Mouse (Mus musculus) embryo, embryonic 11.5 days (tissue): ENCODE measurements around the gene Mmp2.

Experiments used
- DNase-seq: peaks from one replicate; pipeline ENCODE4 v3.0.0-alpha.2; 2012; ENCODE audit warnings: low read depth, low spot score

Gene Mmp2

DNA sequence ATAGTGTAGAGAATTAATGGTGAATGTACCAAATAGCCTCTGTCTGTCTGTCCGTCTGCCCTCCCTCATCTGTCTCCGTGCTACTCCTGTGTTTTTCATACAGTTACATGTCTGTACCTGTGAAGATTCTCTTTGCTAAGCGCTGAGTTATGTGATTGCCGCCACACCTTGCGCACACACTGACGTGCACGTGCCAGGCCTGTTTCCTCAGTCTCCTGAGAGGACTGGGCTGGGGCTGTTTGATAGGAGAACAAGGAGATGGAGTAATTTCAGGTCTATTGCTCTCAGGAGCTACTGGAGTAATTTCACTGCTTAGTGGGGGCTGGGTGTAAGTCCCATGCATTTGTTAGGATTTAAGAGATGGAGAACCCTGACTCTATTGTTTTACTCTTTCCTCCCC, 68.0 kb downstream of the Mmp2 start:
- DNase-seq = no peak

DNA sequence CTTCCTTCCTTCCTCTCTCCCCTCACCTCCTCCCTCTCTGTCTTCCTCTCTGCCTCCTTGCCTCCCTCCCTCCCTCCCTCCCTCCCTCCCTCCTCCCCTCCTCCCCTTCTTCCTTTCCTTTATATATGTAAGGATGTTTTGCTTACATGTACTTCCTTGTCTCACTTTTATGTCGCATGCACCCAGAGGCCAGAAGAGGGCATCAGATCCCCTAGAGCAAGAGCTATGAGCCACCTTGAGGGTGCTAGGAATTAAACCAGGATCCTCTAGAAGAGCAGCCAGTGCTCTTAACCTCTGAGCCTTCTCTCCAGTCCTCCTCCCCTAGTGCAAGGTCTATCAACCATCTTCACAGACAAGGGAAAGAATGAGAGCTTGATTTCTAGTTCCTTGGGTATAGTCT, 69.0 kb downstream of the Mmp2 start:
- DNase-seq = no peak

GRCm38 (mm10) chr8:92896611-92897010, 69.5 kb downstream of the Mmp2 start:
- no peak for DNase-seq

DNA sequence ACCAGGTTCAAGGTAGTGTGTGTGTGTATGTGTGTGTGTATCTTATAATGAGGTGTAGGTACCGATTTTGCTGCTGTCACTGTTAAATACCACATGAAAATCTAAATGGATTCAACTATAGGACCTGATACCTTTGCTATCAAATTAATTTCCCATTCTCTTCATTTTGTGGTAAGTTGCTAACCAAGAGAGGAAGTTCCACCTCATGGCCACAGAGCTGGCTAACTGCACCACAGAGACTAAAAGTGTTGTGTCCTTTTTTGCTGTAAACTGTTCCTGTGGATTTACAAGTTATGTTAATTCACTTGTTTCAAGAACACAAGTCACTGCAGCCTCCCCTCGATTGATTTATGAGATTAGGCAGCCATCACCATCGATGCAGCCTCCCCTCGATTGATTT, 70.7 kb downstream of the Mmp2 start:
- no peak for DNase-seq

DNA sequence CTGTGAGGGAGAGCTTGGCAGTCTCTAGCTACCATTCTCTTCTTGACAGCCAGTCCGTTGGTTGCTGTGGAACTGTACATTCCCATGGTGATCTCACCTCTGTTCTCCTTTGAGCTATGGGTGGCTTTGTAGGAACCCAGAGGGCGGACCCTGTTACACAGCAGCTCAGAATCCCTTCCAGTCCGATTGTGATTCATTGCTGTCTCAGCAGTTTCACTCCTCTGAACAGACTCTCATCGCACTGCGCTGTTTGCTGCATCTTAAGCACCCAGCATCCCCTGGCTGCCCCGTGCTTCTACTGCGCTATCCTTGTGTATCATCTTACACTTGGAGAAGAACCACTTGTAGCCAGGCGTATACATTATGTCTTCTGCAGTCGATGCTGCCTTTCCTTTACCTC, 72.5 kb downstream of the Mmp2 start:
- DNase-seq = no peak

DNA sequence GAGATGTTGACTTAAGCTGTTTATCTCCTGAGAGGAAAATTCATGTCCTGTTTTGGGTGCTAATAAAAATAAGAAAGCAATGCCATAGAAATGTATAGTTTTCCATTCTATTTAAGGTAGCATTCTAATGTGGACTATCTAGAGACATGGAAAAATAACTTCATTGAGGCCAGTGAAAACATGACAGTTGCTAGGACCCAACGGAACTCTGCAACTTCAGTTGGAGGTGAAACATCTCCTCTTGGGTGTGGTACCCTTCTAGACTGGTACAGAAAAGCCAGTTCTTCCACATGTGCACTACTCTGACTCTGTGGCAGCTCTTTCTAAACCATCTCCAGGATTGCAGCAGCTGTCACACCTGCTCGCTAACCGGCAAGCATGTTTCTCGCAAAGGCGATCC, 74.0 kb downstream of the Mmp2 start, which contains the start of gene Capns2:
Capns2 (plus strand) TSS at position 301 of the 400 bp plus-strand sequence.
- no peak for DNase-seq

DNA sequence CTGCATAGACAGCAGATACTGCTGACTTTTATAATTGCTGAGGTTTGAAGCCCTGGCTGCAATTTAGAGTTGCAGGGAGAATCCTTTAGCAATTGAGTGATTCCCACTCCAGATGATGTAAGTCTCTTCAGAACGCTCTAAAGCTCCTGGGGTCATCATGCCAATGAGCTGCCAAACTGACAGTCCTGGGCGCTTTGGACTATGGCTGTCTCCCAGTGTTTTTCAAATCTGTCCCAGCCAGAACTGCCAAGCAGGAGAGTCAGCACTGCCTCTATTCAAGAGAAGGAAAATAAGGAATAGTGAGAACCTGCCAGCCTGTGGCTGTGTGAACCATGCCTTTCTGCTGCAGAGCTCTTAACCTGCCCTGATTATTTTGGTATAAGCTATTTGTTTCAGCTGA, 75.9 kb downstream of the Mmp2 start:
- no peak for DNase-seq
